Mouse (Mus musculus) adrenal gland, adult 8-10 months (tissue): Measurements from ENCODE around the gene Tigit. TPM values are rescaled to one million over a fixed set of nuclear protein-coding genes. Genes with fewer than 3 reads are reported as not detected.

Experiments
- DNase-seq: peaks from one replicate; pipeline ENCODE4 v3.0.0; 2022
- total RNA-seq, 4 experiments: library from RNA; stranded (reverse); gene quantifications; 2 replicates each; pipeline ENCODE4 v1.2.4; 2022

Tigit gene
- under 1 TPM in 1 of 4 experiments, not detected in 3; 0.32 TPM for total RNA-seq

- no peak for DNase-seq
These were observed at the start of gene Tigit for GRCm38 (mm10) chr16:43663978-43664579. Gene Tigit (minus strand): TSS chr16:43664146.

DNA sequence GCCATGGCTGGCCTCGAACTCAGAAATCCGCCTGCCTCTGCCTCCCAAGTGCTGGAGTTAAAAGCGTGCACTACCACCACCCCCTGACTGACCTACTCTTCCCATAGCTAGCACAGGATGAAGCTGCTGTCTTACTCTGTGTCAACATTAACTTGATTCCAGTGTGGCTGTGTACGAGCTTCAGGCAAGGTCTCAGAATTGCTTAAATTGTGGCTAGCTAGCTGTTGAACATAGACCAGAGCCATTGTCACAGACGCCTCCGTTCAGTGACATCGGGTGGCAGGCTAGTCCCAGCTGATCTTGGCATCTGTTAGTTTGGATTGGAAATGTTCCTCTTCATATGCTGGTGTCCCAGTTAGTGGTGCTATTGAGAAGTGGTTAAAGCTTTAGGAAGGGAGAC, 47.4 kb upstream of the Tigit start:
- DNase-seq = no peak

- DNase-seq = no peak
These were observed 46.7 kb upstream of the Tigit start for GRCm38 (mm10) chr16:43710651-43711050.

- DNase-seq = no peak
These were observed 46.2 kb upstream of the Tigit start for GRCm38 (mm10) chr16:43710134-43710475.

GRCm38 (mm10) chr16:43709432-43710133, 45.6 kb upstream of the Tigit start:
- no peak for DNase-seq

- no peak for DNase-seq
These were observed 45.1 kb upstream of the Tigit start for GRCm38 (mm10) chr16:43709062-43709413.

GRCm38 (mm10) chr16:43708335-43709061, 44.6 kb upstream of the Tigit start:
- no peak for DNase-seq

- DNase-seq = peak; percentile 14
These were observed 38.0 kb upstream of the Tigit start for GRCm38 (mm10) chr16:43701765-43702504.

DNA sequence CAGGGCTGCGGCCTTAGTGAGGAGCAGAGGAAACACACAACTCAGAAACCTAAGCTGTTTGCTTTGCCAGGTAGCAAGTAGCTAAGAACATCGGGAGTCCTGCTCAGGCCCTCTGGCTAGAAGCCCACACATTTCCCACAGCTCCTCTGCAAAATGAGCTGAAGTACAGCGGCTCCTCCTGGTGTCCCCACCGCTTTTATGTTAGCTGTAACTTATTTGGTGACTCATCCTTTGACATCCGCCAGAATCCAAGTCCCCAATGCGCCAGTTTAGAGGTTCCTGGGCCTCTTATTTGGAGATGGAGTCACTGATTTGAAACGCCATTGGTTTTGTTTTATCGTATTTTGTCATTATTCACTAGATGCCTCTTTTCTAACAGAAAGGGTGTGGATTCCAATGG, 36.6 kb upstream of the Tigit start:
- DNase-seq = no peak

DNA sequence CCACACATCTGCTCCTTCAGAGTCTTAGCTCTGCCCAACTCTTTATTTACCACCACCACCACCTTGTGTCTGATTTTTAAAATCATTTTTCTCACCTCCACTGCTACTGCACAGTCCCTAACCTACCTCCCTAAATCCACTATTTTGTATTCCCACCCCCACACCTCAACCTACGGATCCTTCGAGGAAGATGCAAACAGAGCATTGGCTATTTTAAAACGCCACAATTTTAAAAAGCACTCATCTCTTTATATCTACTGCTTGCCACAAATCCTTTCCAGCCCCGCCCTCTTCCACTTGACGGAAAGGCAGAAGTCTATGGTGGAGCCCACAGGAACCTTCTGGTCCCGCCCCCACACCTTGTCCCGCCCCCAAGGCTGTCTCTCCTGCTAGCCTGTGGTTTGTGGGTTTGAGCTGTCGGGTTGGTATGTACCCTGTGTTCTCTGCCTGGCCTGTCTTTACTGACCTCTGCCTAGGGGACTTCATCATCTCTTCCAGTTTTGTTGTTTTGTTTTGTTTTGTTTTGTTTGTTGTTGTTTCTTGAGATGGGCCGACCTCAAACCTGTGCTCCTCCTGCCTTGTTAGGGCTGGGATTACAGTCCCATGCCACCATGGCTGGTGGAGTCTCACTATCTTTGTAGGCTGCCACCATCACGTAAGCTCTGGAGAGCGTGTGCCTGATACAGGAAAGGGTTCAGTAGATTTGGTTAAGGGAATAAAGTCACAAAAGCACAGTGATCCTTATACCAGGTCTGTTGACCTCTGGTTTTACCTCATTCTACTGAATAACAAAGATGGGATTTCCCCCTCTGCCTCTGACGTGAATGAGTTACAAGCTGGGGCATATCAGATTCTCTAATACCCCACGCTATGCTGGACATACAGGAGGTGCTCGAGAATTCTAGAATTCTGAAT, 35.0 kb upstream of the Tigit start:
- no peak for DNase-seq

- DNase-seq = no peak
These were observed 33.8 kb upstream of the Tigit start for GRCm38 (mm10) chr16:43697772-43698171.

GRCm38 (mm10) chr16:43695852-43696251, 31.9 kb upstream of the Tigit start:
- DNase-seq = no peak

- DNase-seq = no peak
These were observed 30.2 kb upstream of the Tigit start for GRCm38 (mm10) chr16:43694104-43694503.

- DNase-seq = no peak
These were observed 28.7 kb upstream of the Tigit start for GRCm38 (mm10) chr16:43692611-43693010.

DNA sequence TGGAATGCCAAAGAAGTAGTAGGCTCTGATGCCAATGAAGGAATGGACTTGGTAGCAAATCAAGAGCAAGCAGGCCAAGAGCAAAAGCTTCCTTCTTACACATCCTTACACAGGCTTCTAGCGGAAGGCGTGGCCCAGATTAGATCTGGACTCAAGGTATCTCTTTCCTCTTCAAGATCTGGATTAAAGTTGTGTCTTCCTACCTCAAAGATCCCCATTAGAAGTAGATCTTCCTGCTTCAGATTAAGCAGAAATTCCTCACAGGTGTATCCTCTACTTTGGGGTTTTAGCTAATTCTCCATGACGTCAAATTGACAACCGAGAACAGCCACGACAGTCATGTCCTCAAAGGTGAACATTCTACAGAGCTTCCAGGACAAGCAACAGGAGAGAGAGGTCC, 27.8 kb upstream of the Tigit start:
- no peak for DNase-seq

DNA sequence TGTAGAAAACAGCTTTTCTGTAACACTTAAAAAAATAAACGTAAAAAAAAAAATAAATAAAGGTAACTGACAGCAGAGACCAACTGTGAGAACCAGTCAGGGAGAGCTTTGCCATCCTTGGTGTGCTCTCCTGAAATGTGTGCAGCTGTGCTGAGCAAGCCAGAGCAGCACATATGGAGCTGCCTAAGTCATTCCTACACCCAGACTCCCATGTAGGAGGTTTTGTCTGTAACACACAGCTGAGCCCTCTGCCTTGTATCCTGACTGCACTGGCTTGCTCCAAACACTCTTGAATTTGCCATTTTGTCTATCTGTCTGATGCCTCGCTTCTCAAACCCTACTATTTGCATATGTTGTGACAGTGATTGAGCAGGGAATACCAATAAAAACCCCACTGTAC, 27.0 kb upstream of the Tigit start:
- DNase-seq = no peak

DNA sequence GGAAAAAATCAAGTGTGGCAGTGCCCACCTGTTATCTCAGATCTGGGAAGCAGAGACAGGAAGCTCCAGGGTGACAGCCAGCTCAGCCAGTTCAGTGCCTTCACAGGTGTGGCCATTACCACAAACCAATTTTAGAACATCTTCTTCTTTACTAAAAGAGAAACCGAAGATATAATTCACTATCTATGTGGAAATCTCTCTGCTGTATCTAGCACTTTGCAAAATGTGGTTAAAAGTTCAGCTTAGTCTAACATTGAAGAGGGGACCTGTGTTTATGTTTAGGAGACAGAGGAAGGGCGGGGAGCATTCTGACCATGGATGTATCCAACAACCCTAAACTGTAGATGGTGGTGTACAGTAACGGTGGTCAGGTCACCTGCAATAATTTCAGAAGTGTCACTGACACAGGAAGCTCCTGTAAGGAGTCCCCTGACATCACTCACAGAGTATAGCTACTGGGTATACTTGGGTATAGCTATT, 26.3 kb upstream of the Tigit start:
- no peak for DNase-seq

DNA sequence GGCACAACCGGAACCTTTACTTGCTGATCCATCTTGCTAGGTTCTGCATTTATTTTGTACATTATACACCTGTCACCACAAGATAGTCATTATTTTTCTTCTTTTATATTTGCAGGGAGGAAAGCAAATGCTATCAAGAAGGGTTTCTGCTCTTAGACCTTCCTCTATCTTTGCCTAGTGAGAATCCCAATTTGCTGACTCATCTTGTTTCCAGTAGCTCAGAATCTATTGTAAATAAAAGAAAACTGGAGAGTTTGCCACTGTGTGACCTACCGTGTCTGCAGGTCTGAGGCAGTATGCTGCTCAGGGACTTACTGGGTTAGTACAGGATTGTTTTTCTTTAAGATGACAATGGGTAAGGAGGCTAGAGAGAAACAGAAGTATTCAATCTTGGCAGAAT, 24.0 kb upstream of the Tigit start:
- DNase-seq = no peak

GRCm38 (mm10) chr16:43674400-43674799, 10.5 kb upstream of the Tigit start:
- no peak for DNase-seq

- DNase-seq = no peak
These were observed 8.8 kb upstream of the Tigit start for GRCm38 (mm10) chr16:43672697-43673096.

DNA sequence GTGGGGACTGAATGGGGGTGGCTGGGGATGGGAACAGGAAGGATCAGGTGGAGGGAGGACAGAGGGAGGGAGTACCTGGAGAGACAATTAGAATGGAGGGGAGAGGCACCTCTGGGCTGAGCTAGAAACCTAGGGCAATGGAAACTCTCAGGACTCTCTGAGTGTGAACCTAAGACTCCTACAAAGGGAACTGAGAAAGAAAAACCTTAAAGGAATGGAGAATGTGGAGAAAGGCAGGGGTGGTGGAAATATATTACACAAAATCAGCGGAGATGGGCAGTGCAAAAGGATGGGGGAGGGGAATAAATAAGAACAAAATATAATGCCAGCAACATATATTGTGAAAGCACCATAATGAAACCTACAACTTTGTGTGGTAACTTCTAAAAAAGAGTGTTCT, 8.0 kb upstream of the Tigit start:
- DNase-seq = no peak

DNA sequence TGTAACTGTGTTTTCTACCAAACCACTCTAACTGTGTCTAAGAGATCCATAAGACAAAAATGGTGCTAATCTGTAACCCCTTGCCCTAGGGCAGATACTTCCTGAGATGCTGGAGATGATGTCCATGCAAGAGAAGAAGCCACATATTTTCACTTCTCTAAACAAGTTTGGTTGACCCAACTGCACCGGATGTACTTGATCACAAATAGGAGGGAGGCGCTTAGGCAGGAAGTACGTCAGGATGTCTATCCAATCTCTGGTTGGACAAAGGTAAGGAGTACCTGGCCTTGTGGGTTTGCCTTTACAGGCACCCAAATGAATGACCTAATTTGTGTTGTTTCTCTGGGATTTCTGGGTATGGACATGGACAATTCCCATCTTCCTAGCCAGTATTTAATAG, 4.3 kb upstream of the Tigit start:
- DNase-seq = no peak
